Mouse (Mus musculus): ENCODE data around the gene Samhd1. TPM values are rescaled to one million over a fixed set of nuclear protein-coding genes. Genes with fewer than 3 reads are reported as not detected.
A peak's percentile ranks its signal among the peaks of the same experiment; 100 is the strongest.

The Samhd1 gene
- polyA plus RNA-seq, 1 experiment from 2014 or later = 32.4 TPM

- H3K4me2 ChIP-seq (ENCODE audit: low read depth, low read length) = peak overlapping the region; percentile 65
- peak overlapping the region; percentile 85 for H3K27ac ChIP-seq (ENCODE audit: low read length)
- 53% methylated on average over 9 of the region's 9 CpGs for WGBS
- ATAC-seq (ENCODE audit: low read depth) = no peak
- H3K4me1 ChIP-seq (replicated peaks; ENCODE audit: control insufficient read depth, insufficient read depth, low read length) = peaks cover 79% of the 10 kb centered on the region
- no peaks in the 10 kb centered on the region for H3K36me3 ChIP-seq (ENCODE audit: control insufficient read depth, insufficient read depth, low read length)
- H3K9ac ChIP-seq (ENCODE audit: low read length) = peak overlapping the region; percentile 39; the same call in 1 of the 2 replicates
- peak overlapping the region; percentile 20 for H3K4me3 ChIP-seq (ENCODE audit: low read length)
- no peaks in the 10 kb centered on the region for H3K9me3 ChIP-seq (ENCODE audit: control insufficient read depth, low read length)
- H3K27me3 ChIP-seq (ENCODE audit: control insufficient read depth, insufficient read depth, low read depth, low read length) = no peaks in the 10 kb centered on the region
These were observed 60.8 kb downstream of the Samhd1 start for GRCm38 (mm10) chr2:157074186-157074724.

- ATAC-seq (ENCODE audit: low read depth) = no peak; the same call in 1 of the 2 replicates
- peak overlapping the region; percentile 85 for H3K27ac ChIP-seq (ENCODE audit: low read length)
- peak overlapping the region; percentile 65; the same call in 1 of the 2 replicates for H3K4me2 ChIP-seq (ENCODE audit: low read depth, low read length)
- peaks cover 86% of the 10 kb centered on the region for H3K4me1 ChIP-seq (replicated peaks; ENCODE audit: control insufficient read depth, insufficient read depth, low read length)
- no peak overlapping the region for H3K9ac ChIP-seq (ENCODE audit: low read length)
- H3K36me3 ChIP-seq (ENCODE audit: control insufficient read depth, insufficient read depth, low read length) = no peaks in the 10 kb centered on the region
- H3K4me3 ChIP-seq (ENCODE audit: low read length) = no peak overlapping the region
- no peaks in the 10 kb centered on the region for H3K27me3 ChIP-seq (ENCODE audit: control insufficient read depth, insufficient read depth, low read depth, low read length)
- no peaks in the 10 kb centered on the region for H3K9me3 ChIP-seq (ENCODE audit: control insufficient read depth, low read length)
- WGBS = 54% methylated on average over 9 of the region's 9 CpGs
These were observed 61.5 kb downstream of the Samhd1 start for GRCm38 (mm10) chr2:157073378-157074052.

GRCm38 (mm10) chr2:157072316-157072990 lies 62.6 kb downstream of the Samhd1 start:
- Histone ChIP-seq H3K4me1 (replicated peaks; ENCODE audit: control insufficient read depth, insufficient read depth, low read length) (peaks cover 91% of the 10 kb centered on the region), H3K36me3 (ENCODE audit: control insufficient read depth, insufficient read depth, low read length) (no peaks in the 10 kb centered on the region), H3K27me3 (ENCODE audit: control insufficient read depth, insufficient read depth, low read depth, low read length) (no peaks in the 10 kb centered on the region), H3K9ac (ENCODE audit: low read length) (peak overlapping the region; percentile 40; the same call in 1 of the 2 replicates), H3K4me3 (ENCODE audit: low read length) (no peak overlapping the region), H3K27ac (ENCODE audit: low read length) (peak overlapping the region; percentile 95), H3K4me2 (ENCODE audit: low read depth, low read length) (no peak overlapping the region; the same call in 1 of the 2 replicates), H3K9me3 (ENCODE audit: control insufficient read depth, low read length) (no peaks in the 10 kb centered on the region)
- ATAC-seq (ENCODE audit: low read depth) = no peak
- 53% methylated on average over 9 of the region's 9 CpGs for WGBS

GRCm38 (mm10) chr2:157071556-157071955 lies 63.5 kb downstream of the Samhd1 start:
- Histone ChIP-seq H3K4me1 (replicated peaks; ENCODE audit: control insufficient read depth, insufficient read depth, low read length) (peaks cover 90% of the 10 kb centered on the region), H3K27ac (ENCODE audit: low read length) (peak overlapping the region; percentile 95), H3K9ac (ENCODE audit: low read length) (peak overlapping the region; percentile 40), H3K9me3 (ENCODE audit: control insufficient read depth, low read length) (no peaks in the 10 kb centered on the region), H3K36me3 (ENCODE audit: control insufficient read depth, insufficient read depth, low read length) (no peaks in the 10 kb centered on the region), H3K4me3 (ENCODE audit: low read length) (peak overlapping the region; percentile 11; the same call in 1 of the 2 replicates), H3K4me2 (ENCODE audit: low read depth, low read length) (peak overlapping the region; percentile 33), H3K27me3 (ENCODE audit: control insufficient read depth, insufficient read depth, low read depth, low read length) (no peaks in the 10 kb centered on the region)
- peak; percentile 72 for ATAC-seq (ENCODE audit: low read depth)
- 0% methylated on average over 2 of the region's 2 CpGs for WGBS

- Histone ChIP-seq H3K9me3 (ENCODE audit: control insufficient read depth, low read length) (no peaks in the 10 kb centered on the region), H3K27ac (ENCODE audit: low read length) (peak overlapping the region; percentile 95), H3K27me3 (ENCODE audit: control insufficient read depth, insufficient read depth, low read depth, low read length) (no peaks in the 10 kb centered on the region), H3K9ac (ENCODE audit: low read length) (peak overlapping the region; percentile 59), H3K4me1 (replicated peaks; ENCODE audit: control insufficient read depth, insufficient read depth, low read length) (peaks cover 87% of the 10 kb centered on the region), H3K36me3 (ENCODE audit: control insufficient read depth, insufficient read depth, low read length) (no peaks in the 10 kb centered on the region), H3K4me3 (ENCODE audit: low read length) (no peak overlapping the region), H3K4me2 (ENCODE audit: low read depth, low read length) (peak overlapping the region; percentile 29)
- ATAC-seq (ENCODE audit: low read depth) = peak; percentile 30
- 3% methylated on average over 9 of the region's 9 CpGs for WGBS
These were observed 64.7 kb downstream of the Samhd1 start for GRCm38 (mm10) chr2:157070365-157070764.

GRCm38 (mm10) chr2:157069755-157070315 lies 65.2 kb downstream of the Samhd1 start:
- H3K9me3 ChIP-seq (ENCODE audit: control insufficient read depth, low read length) = no peaks in the 10 kb centered on the region
- 14% methylated on average over 3 of the region's 3 CpGs for WGBS
- peak overlapping the region; percentile 95 for H3K27ac ChIP-seq (ENCODE audit: low read length)
- ATAC-seq (ENCODE audit: low read depth) = peak; percentile 2; the same call in 1 of the 2 replicates
- H3K4me2 ChIP-seq (ENCODE audit: low read depth, low read length) = peak overlapping the region; percentile 29
- H3K4me3 ChIP-seq (ENCODE audit: low read length) = 0 out of 2 replicates have a peak overlapping the region, but pooled peaks have one; percentile 10
- H3K9ac ChIP-seq (ENCODE audit: low read length) = peak overlapping the region; percentile 58
- H3K27me3 ChIP-seq (ENCODE audit: control insufficient read depth, insufficient read depth, low read depth, low read length) = no peaks in the 10 kb centered on the region
- peaks cover 87% of the 10 kb centered on the region for H3K4me1 ChIP-seq (replicated peaks; ENCODE audit: control insufficient read depth, insufficient read depth, low read length)
- H3K36me3 ChIP-seq (ENCODE audit: control insufficient read depth, insufficient read depth, low read length) = no peaks in the 10 kb centered on the region

GRCm38 (mm10) chr2:157069355-157069735 lies 65.7 kb downstream of the Samhd1 start:
- H3K27ac ChIP-seq (ENCODE audit: low read length) = peak overlapping the region; percentile 95
- peak; percentile 15 for ATAC-seq (ENCODE audit: low read depth)
- no peak overlapping the region for H3K4me3 ChIP-seq (ENCODE audit: low read length)
- H3K4me2 ChIP-seq (ENCODE audit: low read depth, low read length) = peak overlapping the region; percentile 29
- no peaks in the 10 kb centered on the region for H3K36me3 ChIP-seq (ENCODE audit: control insufficient read depth, insufficient read depth, low read length)
- H3K4me1 ChIP-seq (replicated peaks; ENCODE audit: control insufficient read depth, insufficient read depth, low read length) = peaks cover 90% of the 10 kb centered on the region
- 24% methylated on average over 3 of the region's 3 CpGs for WGBS
- peak overlapping the region; percentile 58 for H3K9ac ChIP-seq (ENCODE audit: low read length)
- no peaks in the 10 kb centered on the region for H3K27me3 ChIP-seq (ENCODE audit: control insufficient read depth, insufficient read depth, low read depth, low read length)
- no peaks in the 10 kb centered on the region for H3K9me3 ChIP-seq (ENCODE audit: control insufficient read depth, low read length)

GRCm38 (mm10) chr2:157068701-157069354 lies 66.2 kb downstream of the Samhd1 start:
- H3K4me2 ChIP-seq (ENCODE audit: low read depth, low read length) = peak overlapping the region; percentile 29
- no peaks in the 10 kb centered on the region for H3K36me3 ChIP-seq (ENCODE audit: control insufficient read depth, insufficient read depth, low read length)
- no peaks in the 10 kb centered on the region for H3K9me3 ChIP-seq (ENCODE audit: control insufficient read depth, low read length)
- H3K27me3 ChIP-seq (ENCODE audit: control insufficient read depth, insufficient read depth, low read depth, low read length) = no peaks in the 10 kb centered on the region
- ATAC-seq (ENCODE audit: low read depth) = peak; percentile 1; the same call in 1 of the 2 replicates
- peak overlapping the region; percentile 58 for H3K9ac ChIP-seq (ENCODE audit: low read length)
- H3K27ac ChIP-seq (ENCODE audit: low read length) = peak overlapping the region; percentile 95
- peaks cover 90% of the 10 kb centered on the region for H3K4me1 ChIP-seq (replicated peaks; ENCODE audit: control insufficient read depth, insufficient read depth, low read length)
- WGBS = 42% methylated on average over 14 of the region's 14 CpGs
- no peak overlapping the region for H3K4me3 ChIP-seq (ENCODE audit: low read length)

Measured in lung, embryonic 16.5 days (tissue).